Mouse (Mus musculus) layer of hippocampus, adult 2 months (tissue): ENCODE measurements around the gene Fntb. TPM values are rescaled to one million over a fixed set of nuclear protein-coding genes. Genes with fewer than 3 reads are reported as not detected.

Experiments
- DNase-seq, 2 experiments: peaks; one replicate each; pipeline ENCODE4 v3.0.0; 2022; ENCODE audit warnings: low spot score in 2 of 2
- H3K27ac ChIP-seq: fragments of 200-600 bp; 2 replicates; pipeline ENCODE4 v1.8.1; 2022
- H3K4me3 ChIP-seq: fragments of 200-600 bp; 2 replicates; pipeline ENCODE4 v1.8.1; 2022; ENCODE audit warnings: mild to moderate bottlenecking
- CTCF ChIP-seq: fragments of 200-600 bp; conservative IDR thresholded peaks from 2 replicates; pipeline ENCODE4 v1.8.1; 2022; ENCODE audit warnings: antibody characterized with exemption, mild to moderate bottlenecking, moderate library complexity
- total RNA-seq, 2 experiments: library from RNA; stranded (reverse); gene quantifications; 2 replicates each; pipeline ENCODE4 v1.2.3; 2021

Fntb gene
- total RNA-seq, 2 experiments from 2014 or later = 24.8 to 26.2 TPM

- TF ChIP-seq CTCF = no peak
- Histone ChIP-seq H3K4me3 (no peak overlapping the region), H3K27ac (no peak overlapping the region)
- DNase-seq = no peak
These were observed 143.8 kb downstream of the Fntb start for GRCm38 (mm10) chr12:76909218-76909617.

- no peak for DNase-seq
- no peak for TF ChIP-seq CTCF
- Histone ChIP-seq H3K4me3 (no peak overlapping the region), H3K27ac (no peak overlapping the region)
These were observed 145.0 kb downstream of the Fntb start for GRCm38 (mm10) chr12:76910258-76910940.

GRCm38 (mm10) chr12:76911171-76911726 is 145.9 kb downstream of the Fntb start:
- Histone ChIP-seq H3K4me3 (no peak overlapping the region), H3K27ac (no peak overlapping the region)
- TF ChIP-seq CTCF = no peak
- DNase-seq = no peak

- no peak for DNase-seq
- no peak overlapping the region for H3K27ac ChIP-seq
- TF ChIP-seq CTCF = no peak
These were observed 146.8 kb downstream of the Fntb start for GRCm38 (mm10) chr12:76912193-76912592.

GRCm38 (mm10) chr12:76916163-76916562 is 150.8 kb downstream of the Fntb start:
- no peak for DNase-seq
- no peak for TF ChIP-seq CTCF
- H3K27ac ChIP-seq = no peak overlapping the region
- H3K4me3 ChIP-seq = no peak overlapping the region

More at GRCm38 (mm10) chr12:76912193-76912592, 146.8 kb downstream of the Fntb start:
- H3K4me3 ChIP-seq = no peak overlapping the region

- no peak overlapping the region for H3K4me3 ChIP-seq
- H3K27ac ChIP-seq = no peak overlapping the region
- no peak for TF ChIP-seq CTCF
- no peak for DNase-seq
These were observed 152.7 kb downstream of the Fntb start for GRCm38 (mm10) chr12:76918113-76918512.

- DNase-seq = no peak
- TF ChIP-seq CTCF = no peak
- H3K27ac ChIP-seq = no peak overlapping the region
- H3K4me3 ChIP-seq = no peak overlapping the region
These were observed 153.5 kb downstream of the Fntb start for GRCm38 (mm10) chr12:76918855-76919254.

- no peak overlapping the region for H3K27ac ChIP-seq
- no peak for TF ChIP-seq CTCF
- H3K4me3 ChIP-seq = no peak overlapping the region
These were observed 155.0 kb downstream of the Fntb start for GRCm38 (mm10) chr12:76920398-76920797.

GRCm38 (mm10) chr12:76920990-76921389 is 155.6 kb downstream of the Fntb start:
- Histone ChIP-seq H3K4me3 (no peak overlapping the region), H3K27ac (no peak overlapping the region)
- no peak for DNase-seq
- TF ChIP-seq CTCF = no peak

More at GRCm38 (mm10) chr12:76920398-76920797, 155.0 kb downstream of the Fntb start:
- no peak for DNase-seq

GRCm38 (mm10) chr12:76923118-76923517 is 157.7 kb downstream of the Fntb start:
- H3K4me3 ChIP-seq = no peak overlapping the region
- DNase-seq = no peak
- no peak for TF ChIP-seq CTCF
- no peak overlapping the region for H3K27ac ChIP-seq

- TF ChIP-seq CTCF = no peak
- DNase-seq = no peak
- H3K4me3 ChIP-seq = no peak overlapping the region
- H3K27ac ChIP-seq = no peak overlapping the region
These were observed 159.7 kb downstream of the Fntb start for GRCm38 (mm10) chr12:76924904-76925604.

- no peak for DNase-seq
- no peak for TF ChIP-seq CTCF
- no peak overlapping the region for H3K27ac ChIP-seq
- no peak overlapping the region for H3K4me3 ChIP-seq
These were observed 161.1 kb downstream of the Fntb start for GRCm38 (mm10) chr12:76926338-76926945.

GRCm38 (mm10) chr12:76927012-76927411 is 161.6 kb downstream of the Fntb start:
- no peak overlapping the region for H3K27ac ChIP-seq
- no peak for DNase-seq
- no peak for TF ChIP-seq CTCF

GRCm38 (mm10) chr12:76927539-76927938 is 162.2 kb downstream of the Fntb start:
- DNase-seq = no peak
- no peak for TF ChIP-seq CTCF
- Histone ChIP-seq H3K27ac (no peak overlapping the region), H3K4me3 (no peak overlapping the region)

More at GRCm38 (mm10) chr12:76927012-76927411, 161.6 kb downstream of the Fntb start:
- H3K4me3 ChIP-seq = no peak overlapping the region
